Mouse (Mus musculus) hindbrain, postnatal 0 days (tissue): ENCODE measurements at regions not wholly inside any gene's neighbourhood (a gene's known extent, or its start where the extent isn't known, plus 50 kb on each side); places are given as distances from the start of the nearest gene placed in this dataset.

Experiments used
- ATAC-seq: fragments of 200-750 bp; cut with Nextera tagmentation; 2 replicates; pipeline ENCODE4 v1.8.0; 2017; ENCODE audit warnings: mild to moderate bottlenecking, moderate TSS enrichment, moderate library complexity
- DNase-seq: peaks from one replicate; pipeline ENCODE4 v3.0.0-alpha.2; 2015; ENCODE audit warnings: low spot score
- H3K27ac ChIP-seq: fragments of 300-500 bp; sonication (generic); 2 replicates; pipeline ENCODE4 v1.5.1; 2014; ENCODE audit warnings: mild to moderate bottlenecking
- H3K27me3 ChIP-seq: fragments of 300-500 bp; sonication (generic); 2 replicates; pipeline ENCODE4 v1.6.1; 2014; ENCODE audit warnings: low read length, mixed read lengths; ENCODE audit not compliant: insufficient read depth
- H3K36me3 ChIP-seq: fragments of 300-500 bp; sonication (generic); 2 replicates; pipeline ENCODE4 v1.6.1; 2014; ENCODE audit warnings: low read length, mixed read lengths; ENCODE audit not compliant: insufficient read depth
- H3K4me1 ChIP-seq: fragments of 300-500 bp; sonication (generic); 2 replicates; pipeline ENCODE4 v1.6.1; 2014; ENCODE audit warnings: antibody characterized with exemption, low read length, mixed read lengths; ENCODE audit not compliant: insufficient read depth
- H3K4me2 ChIP-seq: fragments of 300-500 bp; sonication (generic); 2 replicates; pipeline ENCODE4 v1.6.1; 2014; ENCODE audit warnings: low read depth, mild to moderate bottlenecking, low read length, moderate library complexity, mixed read lengths
- H3K4me3 ChIP-seq: fragments of 300-500 bp; sonication (generic); 2 replicates; pipeline ENCODE4 v1.5.1; 2014; ENCODE audit warnings: low read length
- H3K9ac ChIP-seq: fragments of 300-500 bp; sonication (generic); replicated peaks from 2 replicates; pipeline ENCODE4 v1.6.1; 2014; ENCODE audit warnings: mild to moderate bottlenecking, low read length, moderate library complexity, mixed read lengths
- H3K9me3 ChIP-seq: fragments of 300-500 bp; sonication (generic); 2 replicates; pipeline ENCODE4 v1.6.1; 2016; ENCODE audit warnings: low read length, mixed read lengths
- CTCF ChIP-seq: IDR thresholded peaks from 2 replicates; pipeline ENCODE4 v1.5.1; 2016; ENCODE audit warnings: antibody characterized with exemption, control low read depth, low read depth
- WGBS: fragments of 180-500 bp; shearing (Covaris S2); extraction: QIAGEN DNeasy Blood & Tissue Kit; methylation state at CpG from one replicate; pipeline ENCODE4 v1.1.7; 2014; 5-methylcytosine and 5-hydroxymethylcytosine counted together

DNA sequence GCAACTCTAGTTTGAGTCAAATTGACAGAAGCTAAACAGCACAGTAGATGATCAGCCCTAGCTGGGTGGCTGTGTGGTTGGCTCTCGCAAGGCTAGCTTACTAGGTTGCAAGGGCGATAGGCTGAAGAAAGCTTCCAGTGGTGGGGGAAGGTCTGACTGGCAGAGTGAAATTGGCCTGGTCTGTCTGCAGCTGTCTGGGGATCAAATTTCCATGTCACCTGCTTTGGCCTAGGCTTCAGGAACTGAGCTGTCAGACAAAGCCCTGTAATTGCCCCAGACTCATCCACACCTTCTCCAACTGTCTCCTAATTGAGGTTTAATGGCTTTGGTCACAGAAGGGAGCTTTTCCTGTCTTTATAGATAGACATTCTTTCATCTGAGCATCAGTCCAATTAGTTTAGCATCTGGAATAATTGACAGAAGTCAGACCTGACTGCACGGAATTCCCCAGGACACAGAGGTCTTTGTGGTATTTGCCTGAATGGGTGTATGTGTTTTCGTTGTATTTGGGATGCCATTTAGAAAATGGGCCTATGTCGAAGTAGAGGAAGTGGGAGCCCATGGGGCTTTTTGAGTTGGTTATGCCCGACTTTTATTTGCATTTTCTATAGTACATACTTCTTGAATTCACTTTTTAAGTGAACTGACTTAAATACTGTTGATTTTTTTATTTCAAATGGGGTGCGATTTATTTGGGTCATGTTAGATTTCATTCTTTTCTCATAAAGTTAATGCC is 348.2 kb downstream of the Hlx start:
- no peak for TF ChIP-seq CTCF
- Histone ChIP-seq H3K36me3 (no peaks in the 10 kb centered on the region), H3K4me1 (no peaks in the 10 kb centered on the region), H3K9me3 (no peaks in the 10 kb centered on the region), H3K4me2 (no peak overlapping the region), H3K4me3 (no peak overlapping the region), H3K27ac (no peak overlapping the region), H3K27me3 (no peaks in the 10 kb centered on the region), H3K9ac (no peak overlapping the region)
- WGBS: 83% methylated on average over 7 of the region's 7 CpGs
- ATAC-seq: no peak
- DNase-seq: no peak

- H3K4me2 ChIP-seq: no peak overlapping the region
- no peaks in the 10 kb centered on the region for H3K36me3 ChIP-seq
- H3K4me3 ChIP-seq: no peak overlapping the region
- no peak for TF ChIP-seq CTCF
- ATAC-seq (no peak), DNase-seq (no peak)
- no peaks in the 10 kb centered on the region for H3K27me3 ChIP-seq
- no peak overlapping the region for H3K27ac ChIP-seq
- no peaks in the 10 kb centered on the region for H3K4me1 ChIP-seq
- WGBS: 87% methylated on average over 1 of the region's 1 CpGs
- H3K9ac ChIP-seq: no peak overlapping the region
- H3K9me3 ChIP-seq: no peaks in the 10 kb centered on the region
Observed at GRCm38 (mm10) chr1:184378665-184379064, 344.6 kb upstream of the 1700056E22Rik start.

DNA sequence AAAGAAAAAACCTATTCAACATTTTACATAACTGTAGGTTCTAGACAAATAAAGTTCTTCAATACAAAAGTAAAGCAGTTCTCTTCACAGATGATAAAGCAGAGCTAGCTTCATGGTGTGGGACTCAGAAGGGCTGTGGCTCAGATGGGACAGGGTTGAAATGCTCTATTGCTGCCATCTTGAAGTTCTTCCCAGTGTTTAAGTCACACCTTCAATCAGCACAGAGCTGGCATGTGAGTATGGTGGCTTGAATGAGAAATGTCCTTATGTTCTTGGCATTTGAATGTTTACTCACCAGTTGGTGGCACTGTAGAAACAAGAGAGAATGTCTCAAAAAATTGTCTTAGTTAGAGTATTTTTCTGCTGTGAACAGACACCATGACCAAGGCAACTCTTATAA is 330.9 kb upstream of the 1700056E22Rik start:
- no peak for TF ChIP-seq CTCF
- Histone ChIP-seq H3K4me1 (no peaks in the 10 kb centered on the region), H3K27me3 (no peaks in the 10 kb centered on the region), H3K36me3 (no peaks in the 10 kb centered on the region), H3K4me3 (no peak overlapping the region), H3K4me2 (no peak overlapping the region), H3K9me3 (no peaks in the 10 kb centered on the region), H3K27ac (no peak overlapping the region), H3K9ac (no peak overlapping the region)
- no peak for ATAC-seq
- no peak for DNase-seq

DNA sequence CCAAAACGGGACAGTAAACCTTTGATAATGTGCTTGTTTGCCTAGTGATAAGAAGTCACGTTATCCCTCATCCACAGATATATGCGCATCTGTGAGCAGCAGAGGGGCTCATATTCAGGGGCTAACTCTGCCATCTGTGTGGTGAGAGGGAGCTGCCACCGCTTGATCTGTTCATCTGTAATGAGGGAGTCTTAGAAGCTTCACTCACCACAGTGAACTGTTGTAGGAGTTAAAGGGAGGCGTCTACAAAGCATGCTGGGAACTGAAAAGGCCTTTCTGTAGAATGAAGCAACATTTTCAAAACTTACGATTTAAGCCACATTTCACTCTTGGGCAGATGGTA is 324.1 kb upstream of the 1700056E22Rik start:
- Histone ChIP-seq H3K27me3 (no peaks in the 10 kb centered on the region), H3K4me2 (no peak overlapping the region), H3K36me3 (no peaks in the 10 kb centered on the region), H3K9ac (no peak overlapping the region), H3K4me1 (no peaks in the 10 kb centered on the region), H3K27ac (no peak overlapping the region), H3K4me3 (no peak overlapping the region), H3K9me3 (no peaks in the 10 kb centered on the region)
- no peak for DNase-seq
- no peak for TF ChIP-seq CTCF
- 73% methylated on average over 6 of the region's 6 CpGs for WGBS
- no peak for ATAC-seq

GRCm38 (mm10) chr1:184357474-184358225 is 323.5 kb upstream of the 1700056E22Rik start:
- no peaks in the 10 kb centered on the region for H3K36me3 ChIP-seq
- TF ChIP-seq CTCF: no peak
- no peaks in the 10 kb centered on the region for H3K9me3 ChIP-seq
- H3K4me3 ChIP-seq: no peak overlapping the region
- no peak overlapping the region for H3K27ac ChIP-seq
- H3K4me1 ChIP-seq: no peaks in the 10 kb centered on the region
- H3K9ac ChIP-seq: no peak overlapping the region
- 60% methylated on average over 4 of the region's 4 CpGs for WGBS
- H3K4me2 ChIP-seq: no peak overlapping the region
- no peak for ATAC-seq
- H3K27me3 ChIP-seq: no peaks in the 10 kb centered on the region
- DNase-seq: no peak

GRCm38 (mm10) chr1:184353832-184354449 is 319.8 kb upstream of the 1700056E22Rik start:
- WGBS: 78% methylated on average over 8 of the region's 8 CpGs
- no peaks in the 10 kb centered on the region for H3K4me1 ChIP-seq
- H3K9ac ChIP-seq: no peak overlapping the region
- ATAC-seq (no peak), DNase-seq (no peak)
- H3K9me3 ChIP-seq: no peaks in the 10 kb centered on the region
- no peak overlapping the region for H3K4me2 ChIP-seq
- no peak for TF ChIP-seq CTCF
- no peaks in the 10 kb centered on the region for H3K36me3 ChIP-seq
- no peak overlapping the region for H3K27ac ChIP-seq
- H3K4me3 ChIP-seq: no peak overlapping the region
- H3K27me3 ChIP-seq: no peaks in the 10 kb centered on the region

DNA sequence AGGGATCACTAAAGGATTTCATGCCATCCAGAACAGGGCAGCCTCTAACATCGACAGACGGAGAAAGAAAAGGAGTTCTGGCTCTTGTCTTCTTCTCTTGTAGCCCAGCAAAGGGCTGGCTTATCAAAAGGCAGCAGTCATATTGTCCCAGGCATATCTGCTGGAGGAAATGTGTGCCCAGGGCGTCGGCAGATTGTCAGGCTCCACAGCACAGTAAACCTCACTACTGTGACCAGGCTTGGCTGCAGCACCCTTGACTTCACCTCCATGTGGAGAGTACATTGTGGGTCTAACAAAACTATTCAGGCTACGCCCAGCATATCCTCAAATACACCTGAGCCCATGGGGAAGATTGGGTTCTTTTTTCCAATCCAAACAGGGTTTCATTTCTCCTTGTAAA is 317.7 kb upstream of the 1700056E22Rik start:
- Histone ChIP-seq H3K27me3 (no peaks in the 10 kb centered on the region), H3K36me3 (no peaks in the 10 kb centered on the region), H3K27ac (no peak overlapping the region), H3K9me3 (no peaks in the 10 kb centered on the region), H3K4me2 (no peak overlapping the region), H3K4me3 (no peak overlapping the region), H3K9ac (no peak overlapping the region), H3K4me1 (no peaks in the 10 kb centered on the region)
- no peak for TF ChIP-seq CTCF
- WGBS: 83% methylated on average over 5 of the region's 5 CpGs
- no peak for DNase-seq
- ATAC-seq: no peak
